Mouse (Mus musculus) heart, embryonic 16.5 days (tissue): ENCODE data around the gene P4ha3. TPM values are rescaled to one million over a fixed set of nuclear protein-coding genes. Genes with fewer than 3 reads are reported as not detected.

ENCODE experiments used
- ATAC-seq: fragments of 200-750 bp; cut with Nextera tagmentation; replicated peaks from 2 replicates; pipeline ENCODE4 v1.8.0; 2017; ENCODE audit warnings: moderate number of reproducible peaks; ENCODE audit not compliant: insufficient read depth, low FRiP score; ENCODE audit errors: extremely low read depth
- H3K27ac ChIP-seq: fragments of 300-500 bp; sonication (generic); 2 replicates; pipeline ENCODE4 v1.5.1; 2014; ENCODE audit warnings: mild to moderate bottlenecking, low read length, control low read depth, moderate library complexity
- H3K27me3 ChIP-seq: fragments of 300-500 bp; sonication (generic); 2 replicates; pipeline ENCODE4 v1.6.1; 2014; ENCODE audit warnings: low read length, mixed read lengths; ENCODE audit not compliant: control insufficient read depth, insufficient read depth
- H3K36me3 ChIP-seq: fragments of 300-500 bp; sonication (generic); 2 replicates; pipeline ENCODE4 v1.6.1; 2014; ENCODE audit not compliant: control insufficient read depth, insufficient read depth
- H3K4me1 ChIP-seq: fragments of 300-500 bp; sonication (generic); 2 replicates; pipeline ENCODE4 v1.6.1; 2014; ENCODE audit warnings: low read length, mixed read lengths; ENCODE audit not compliant: control insufficient read depth, insufficient read depth
- H3K4me2 ChIP-seq: fragments of 300-500 bp; sonication (generic); 2 replicates; pipeline ENCODE4 v1.6.1; 2014; ENCODE audit warnings: low read depth, mild to moderate bottlenecking, control low read depth, low read length
- H3K4me3 ChIP-seq: fragments of 300-500 bp; sonication (generic); 2 replicates; pipeline ENCODE4 v1.5.1; 2014; ENCODE audit warnings: mild to moderate bottlenecking, control low read depth, low read length
- H3K9ac ChIP-seq: fragments of 300-500 bp; sonication (generic); 2 replicates; pipeline ENCODE4 v1.6.1; 2014; ENCODE audit warnings: low read length, control low read depth
- H3K9me3 ChIP-seq: fragments of 300-500 bp; sonication (generic); replicated peaks from 2 replicates; pipeline ENCODE4 v1.6.1; 2016; ENCODE audit warnings: low read length; ENCODE audit not compliant: control insufficient read depth
- WGBS: fragments of 180-500 bp; shearing (Covaris S2); extraction: QIAGEN DNeasy Blood & Tissue Kit; methylation state at CpG from one replicate; pipeline ENCODE4 v1.1.7; 2014; 5-methylcytosine and 5-hydroxymethylcytosine counted together
- polyA plus RNA-seq: library from polyadenylated mRNA; unstranded; fragments of >200 nt; fragmentation: Nextera tagmentation; extraction: Ambion mirVana; gene quantifications from 2 replicates; pipeline ENCODE4 v1.2.1, GENCODE M21; 2015

P4ha3 gene
- polyA plus RNA-seq, 1 experiment from 2014 or later: 12.8 TPM

- Histone ChIP-seq H3K36me3 (no peaks in the 10 kb centered on the region), H3K4me2 (no peak overlapping the region), H3K9ac (no peak overlapping the region), H3K4me1 (peaks cover 15% of the 10 kb centered on the region), H3K9me3 (no peaks in the 10 kb centered on the region), H3K4me3 (no peak overlapping the region), H3K27me3 (no peaks in the 10 kb centered on the region), H3K27ac (no peak overlapping the region)
- WGBS: 80% methylated on average over 12 of the region's 12 CpGs
- ATAC-seq: no peak
Observed at GRCm38 (mm10) chr7:100310290-100310689, 25.0 kb downstream of the P4ha3 start.

- Histone ChIP-seq H3K9ac (no peak overlapping the region), H3K36me3 (no peaks in the 10 kb centered on the region), H3K27me3 (no peaks in the 10 kb centered on the region), H3K4me3 (no peak overlapping the region), H3K27ac (no peak overlapping the region), H3K4me2 (no peak overlapping the region), H3K4me1 (peaks cover 15% of the 10 kb centered on the region), H3K9me3 (no peaks in the 10 kb centered on the region)
- WGBS: 80% methylated on average over 4 of the region's 4 CpGs
- no peak for ATAC-seq
Observed at GRCm38 (mm10) chr7:100312716-100313115, 27.4 kb downstream of the P4ha3 start.

DNA sequence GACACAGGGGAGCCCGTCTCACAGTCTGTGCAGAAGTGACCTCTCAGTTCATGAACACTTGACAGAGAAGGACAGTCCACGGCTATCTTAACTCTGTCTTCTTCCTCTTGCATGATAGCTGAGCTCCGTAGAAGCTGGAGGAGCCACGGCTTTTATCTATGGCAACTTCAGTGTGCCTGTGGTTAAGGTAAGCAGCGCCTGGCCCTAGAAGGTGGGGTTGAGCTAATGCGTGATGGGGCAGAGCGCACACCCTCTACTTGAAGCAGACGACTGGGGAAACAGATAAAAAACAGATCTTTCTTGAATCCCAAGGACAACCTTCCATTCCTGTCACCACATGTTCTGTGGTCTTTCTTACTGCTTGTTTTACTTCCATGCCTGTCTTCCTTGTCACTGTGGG, 31.6 kb downstream of the P4ha3 start:
- H3K4me3 ChIP-seq: no peak overlapping the region
- H3K27me3 ChIP-seq: no peaks in the 10 kb centered on the region
- H3K4me1 ChIP-seq: no peaks in the 10 kb centered on the region
- H3K36me3 ChIP-seq: peaks cover 8% of the 10 kb centered on the region
- WGBS: 63% methylated on average over 8 of the region's 8 CpGs
- no peaks in the 10 kb centered on the region for H3K9me3 ChIP-seq
- H3K9ac ChIP-seq: no peak overlapping the region
- ATAC-seq: no peak
- H3K4me2 ChIP-seq: no peak overlapping the region
- no peak overlapping the region for H3K27ac ChIP-seq

DNA sequence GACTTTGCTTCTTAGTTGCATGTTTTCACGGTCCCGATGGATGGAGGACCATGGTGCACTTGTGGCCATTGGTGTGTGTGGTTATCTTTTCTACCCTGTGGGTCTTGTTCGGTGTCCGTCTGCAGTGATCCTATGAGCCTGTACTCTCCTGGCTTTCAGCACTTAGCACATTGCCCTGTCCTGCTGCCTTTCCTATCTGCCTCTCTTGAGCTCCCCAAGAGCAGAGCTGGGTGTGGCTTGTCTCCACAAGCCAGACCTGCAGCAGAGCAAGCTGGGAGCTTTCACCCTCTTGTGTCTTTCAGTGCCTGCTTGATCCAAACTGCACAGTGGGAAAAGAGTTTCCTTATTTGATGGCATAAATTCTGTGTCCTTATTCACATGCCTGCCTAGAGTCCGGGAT, 32.2 kb downstream of the P4ha3 start:
- H3K9me3 ChIP-seq: no peaks in the 10 kb centered on the region
- H3K4me2 ChIP-seq: no peak overlapping the region
- ATAC-seq: no peak
- H3K4me3 ChIP-seq: no peak overlapping the region
- no peak overlapping the region for H3K27ac ChIP-seq
- H3K27me3 ChIP-seq: no peaks in the 10 kb centered on the region
- 64% methylated on average over 5 of the region's 5 CpGs for WGBS
- H3K4me1 ChIP-seq: no peaks in the 10 kb centered on the region
- H3K9ac ChIP-seq: no peak overlapping the region
- peaks cover 8% of the 10 kb centered on the region for H3K36me3 ChIP-seq

GRCm38 (mm10) chr7:100323721-100324120, 38.4 kb downstream of the P4ha3 start:
- Histone ChIP-seq H3K4me3 (no peak overlapping the region), H3K9me3 (no peaks in the 10 kb centered on the region), H3K4me2 (no peak overlapping the region), H3K36me3 (peaks cover 16% of the 10 kb centered on the region), H3K27me3 (no peaks in the 10 kb centered on the region), H3K4me1 (no peaks in the 10 kb centered on the region), H3K9ac (no peak overlapping the region), H3K27ac (no peak overlapping the region)
- WGBS: 37% methylated on average over 3 of the region's 3 CpGs
- no peak for ATAC-seq

GRCm38 (mm10) chr7:100325482-100325881, 40.2 kb downstream of the P4ha3 start:
- Histone ChIP-seq H3K4me2 (no peak overlapping the region), H3K9me3 (no peaks in the 10 kb centered on the region), H3K4me3 (no peak overlapping the region), H3K36me3 (peaks cover 16% of the 10 kb centered on the region), H3K9ac (no peak overlapping the region), H3K4me1 (no peaks in the 10 kb centered on the region), H3K27me3 (no peaks in the 10 kb centered on the region), H3K27ac (no peak overlapping the region)
- ATAC-seq: no peak
- WGBS: 66% methylated on average over 6 of the region's 6 CpGs

DNA sequence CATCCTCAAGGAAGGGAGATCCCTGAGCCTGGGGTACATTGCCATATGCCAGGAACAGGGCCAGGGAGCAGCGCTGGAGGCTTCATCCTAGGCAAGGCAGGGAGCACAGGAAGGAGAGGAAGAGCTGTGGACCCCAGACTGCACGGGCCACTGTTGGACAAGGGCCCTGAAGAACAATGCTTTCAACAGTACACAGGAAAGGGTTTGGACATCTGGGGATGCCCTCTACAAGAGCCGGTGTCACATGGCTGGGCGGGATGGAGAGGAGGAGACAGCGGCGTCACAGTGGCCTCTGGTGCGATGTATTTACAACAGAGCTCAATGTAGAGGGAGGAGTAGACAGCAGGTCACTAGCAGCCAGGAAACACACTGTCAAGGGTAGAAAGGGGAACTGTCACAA, 42.2 kb downstream of the P4ha3 start:
- H3K27me3 ChIP-seq: no peaks in the 10 kb centered on the region
- 82% methylated on average over 7 of the region's 7 CpGs for WGBS
- no peak overlapping the region for H3K4me2 ChIP-seq
- H3K36me3 ChIP-seq: peaks cover 28% of the 10 kb centered on the region
- H3K9ac ChIP-seq: no peak overlapping the region
- no peak overlapping the region for H3K27ac ChIP-seq
- ATAC-seq: peak; percentile 55
- no peaks in the 10 kb centered on the region for H3K9me3 ChIP-seq
- no peak overlapping the region for H3K4me3 ChIP-seq
- no peaks in the 10 kb centered on the region for H3K4me1 ChIP-seq

DNA sequence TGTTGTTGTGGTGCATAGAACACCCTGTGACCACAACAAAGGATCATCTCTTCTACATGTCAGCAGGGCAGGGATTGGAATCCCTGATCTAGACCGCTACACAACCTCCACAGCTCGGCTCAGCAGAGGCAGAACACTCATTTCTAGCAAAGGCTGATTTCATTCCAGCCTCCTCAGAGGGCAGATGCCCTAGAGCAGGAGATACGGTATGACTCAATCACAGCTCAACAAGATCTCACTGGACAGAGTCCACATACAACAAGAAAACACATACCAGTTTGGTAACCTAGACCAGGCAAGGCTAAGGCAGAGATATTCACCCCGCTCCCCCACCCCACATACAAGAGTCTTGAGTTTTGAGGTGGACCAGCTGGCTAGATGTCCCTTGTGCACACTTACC, 43.3 kb downstream of the P4ha3 start:
- Histone ChIP-seq H3K36me3 (peaks cover 32% of the 10 kb centered on the region), H3K4me3 (no peak overlapping the region), H3K27ac (no peak overlapping the region), H3K9me3 (no peaks in the 10 kb centered on the region), H3K4me2 (no peak overlapping the region), H3K9ac (no peak overlapping the region), H3K4me1 (no peaks in the 10 kb centered on the region), H3K27me3 (no peaks in the 10 kb centered on the region)
- no peak for ATAC-seq
- WGBS: 76% methylated on average over 4 of the region's 4 CpGs

DNA sequence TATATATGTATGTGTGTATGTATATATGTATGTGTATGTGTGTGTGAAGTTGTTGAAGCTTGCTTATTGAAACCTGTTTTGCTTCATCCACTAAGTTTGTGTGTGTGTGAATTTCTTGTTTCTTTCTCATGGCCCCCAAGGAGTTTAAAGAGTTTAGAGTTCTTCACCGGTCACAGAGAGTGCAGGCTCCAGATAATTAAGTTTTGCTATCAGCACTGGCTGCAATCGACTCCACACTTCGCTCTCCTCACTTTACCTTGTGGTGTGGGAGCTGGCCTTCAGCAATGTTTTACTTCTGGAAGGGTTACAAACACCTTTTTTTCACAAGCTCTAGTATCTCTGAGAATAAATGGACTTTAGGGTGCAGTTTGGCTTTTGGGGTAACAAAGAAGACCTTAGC, 45.9 kb downstream of the P4ha3 start:
- Histone ChIP-seq H3K4me3 (no peak overlapping the region), H3K9me3 (no peaks in the 10 kb centered on the region), H3K27ac (no peak overlapping the region), H3K27me3 (no peaks in the 10 kb centered on the region), H3K4me1 (no peaks in the 10 kb centered on the region), H3K36me3 (peaks cover 46% of the 10 kb centered on the region), H3K4me2 (no peak overlapping the region), H3K9ac (no peak overlapping the region)
- ATAC-seq: no peak
- WGBS: 79% methylated on average over 3 of the region's 3 CpGs

GRCm38 (mm10) chr7:100335921-100336320, 50.6 kb downstream of the P4ha3 start:
- H3K9me3 ChIP-seq: no peaks in the 10 kb centered on the region
- no peak overlapping the region for H3K4me3 ChIP-seq
- H3K9ac ChIP-seq: no peak overlapping the region
- 90% methylated on average over 2 of the region's 2 CpGs for WGBS
- no peak for ATAC-seq
- H3K27me3 ChIP-seq: no peaks in the 10 kb centered on the region
- H3K4me1 ChIP-seq: no peaks in the 10 kb centered on the region
- peaks cover 56% of the 10 kb centered on the region for H3K36me3 ChIP-seq
- no peak overlapping the region for H3K4me2 ChIP-seq
- no peak overlapping the region for H3K27ac ChIP-seq
